Mouse (Mus musculus): ENCODE results near the gene Cfh.
"Not testable (repeated sequence)": the region's sequence is repeated elsewhere in the genome, so short reads cannot be mapped to it uniquely, and the experiment has no call there.

Cfh gene

GRCm38 (mm10) chr1:140183664-140184063, at the start of gene Cfh:
Cfh (minus strand) TSS chr1:140183764.
- DNase-seq (ENCODE audit: low spot score in 2 of 2) = not testable (repeated sequence)

- no peak for DNase-seq (ENCODE audit: low spot score in 2 of 2)
Observed at GRCm38 (mm10) chr1:140226673-140227072, 43.1 kb upstream of the Cfh start.

- no peak for DNase-seq (ENCODE audit: low spot score in 2 of 2)
Observed at GRCm38 (mm10) chr1:140225221-140225620, 41.7 kb upstream of the Cfh start.

GRCm38 (mm10) chr1:140205329-140205728, 21.8 kb upstream of the Cfh start:
- DNase-seq (ENCODE audit: low spot score in 2 of 2) = no peak

- DNase-seq (ENCODE audit: low spot score in 2 of 2) = not testable (repeated sequence)
Observed at GRCm38 (mm10) chr1:140188500-140188899, 4.9 kb upstream of the Cfh start.

- no peak for DNase-seq (ENCODE audit: low spot score in 2 of 2)
Observed at GRCm38 (mm10) chr1:140183208-140183607, 356 bp downstream of the Cfh start.

- no peak for DNase-seq (ENCODE audit: low spot score in 2 of 2)
Observed at GRCm38 (mm10) chr1:140180125-140180524, 3.4 kb downstream of the Cfh start.

- DNase-seq (ENCODE audit: low spot score in 2 of 2) = no peak
Observed at GRCm38 (mm10) chr1:140175442-140175841, 8.1 kb downstream of the Cfh start.

- DNase-seq (ENCODE audit: low spot score in 2 of 2) = no peak
Observed at GRCm38 (mm10) chr1:140171581-140172154, 11.9 kb downstream of the Cfh start.

GRCm38 (mm10) chr1:140158970-140159369, 24.6 kb downstream of the Cfh start:
- DNase-seq (ENCODE audit: low spot score in 2 of 2) = no peak

GRCm38 (mm10) chr1:140069471-140069870, 114.1 kb downstream of the Cfh start:
- DNase-seq (ENCODE audit: low spot score in 2 of 2) = no peak
